Comparison of ENCODE assay signal across 26 mouse cellular contexts in genomic region chr17:70613897-70614296, GRCm38 (mm10).
A peak's percentile ranks its signal among the peaks of the same experiment; 100 is the strongest.
DNase-seq lines count a peak whose midpoint lies in the region; ATAC-seq and TF ChIP-seq lines count a peak whose summit lies in the region.
"Had no signal": no experiment of that assay in that cellular context is flagged by ENCODE, and none has a peak within 500 bp of the region (broad histone marks: within the 10 kb centered on the region; RNA-seq: fewer than 3 reads in every experiment).

No protein-coding gene starts in this region.

- intact Hi-C loops in heart, adult 2 months (cut with DNase I), result no loop called here

- peak; percentile 14 for DNase-seq in kidney, postnatal 0 days (ENCODE audit: low spot score)
- no peak for DNase-seq in kidney, adult 2 months
- DNase-seq in right cerebral cortex, postnatal 25 days, result peak; percentile 2
- no peak for DNase-seq in right cerebral cortex, postnatal 14 days
- DNase-seq in heart, adult 2 months, result no peak
- DNase-seq: adrenal gland, adult 2 months; adrenal gland, postnatal 14 days; B cell, adult 2 months; cerebellum, adult 11 months; cerebellum, adult 2 months; cerebellum, adult 9-11 months; cerebellum, postnatal 25 days; embryo, embryonic 11 days; forebrain, postnatal 0 days; gastrocnemius, adult 2 months; gastrocnemius, postnatal 14 days; heart, postnatal 10 days; heart, postnatal 36 days had no signal

- 74% methylated on average over 7 of the region's 7 CpGs for WGBS in kidney, postnatal 0 days
- 79% methylated on average over 7 of the region's 7 CpGs for WGBS in kidney, adult 2 months
- 71% methylated on average over 7 of the region's 7 CpGs for WGBS in heart, adult 2 months

- no peak overlapping the region for H3K27ac ChIP-seq in kidney, postnatal 0 days
- H3K27ac ChIP-seq in kidney, adult 2 months (ENCODE audit: insufficient read depth, low read depth, low read length), result no peak overlapping the region
- 0 out of 2 replicates have a peak overlapping the region, but pooled peaks have one; percentile 13 for H3K27ac ChIP-seq in cortical plate, adult 2 months (ENCODE audit: insufficient read depth, low read length)
- no peak overlapping the region for H3K27ac ChIP-seq in heart, adult 2 months
- H3K27ac ChIP-seq: embryonic facial prominence, embryonic 15.5 days; gastrocnemius, adult 2 months; heart, embryonic 15.5 days; hindbrain, embryonic 10.5 days; hindbrain, embryonic 13.5 days had no signal

- no peaks in the 10 kb centered on the region for H3K9me3 ChIP-seq in kidney, postnatal 0 days (replicated peaks; ENCODE audit: low read length)
- H3K9me3 ChIP-seq: embryonic facial prominence, embryonic 15.5 days; heart, embryonic 12.5 days; heart, embryonic 15.5 days; hindbrain, embryonic 10.5 days; hindbrain, embryonic 13.5 days had no signal

- ATAC-seq in kidney, postnatal 0 days (replicated peaks; ENCODE audit: low FRiP score, low read depth), result no peak
- ATAC-seq: forebrain, embryonic 14.5 days; forebrain, postnatal 0 days had no signal

- no peaks in the 10 kb centered on the region for H3K36me3 ChIP-seq in kidney, postnatal 0 days (ENCODE audit: insufficient read depth, low read length)
- H3K36me3 ChIP-seq in kidney, adult 2 months (ENCODE audit: control insufficient read depth, insufficient read depth, low read length), result no peaks in the 10 kb centered on the region
- H3K36me3 ChIP-seq in heart, adult 2 months (ENCODE audit: control insufficient read depth, insufficient read depth, low read length), result no peaks in the 10 kb centered on the region
- H3K36me3 ChIP-seq: embryonic facial prominence, embryonic 15.5 days; G1E; heart, embryonic 12.5 days; heart, embryonic 15.5 days; hindbrain, embryonic 10.5 days; hindbrain, embryonic 13.5 days had no signal

- no peaks in the 10 kb centered on the region for H3K79me2 ChIP-seq in heart, adult 2 months (replicated peaks; ENCODE audit: control insufficient read depth, insufficient read depth, low read length)

- H3K9ac ChIP-seq in kidney, postnatal 0 days (ENCODE audit: low read depth, low read length), result no peak overlapping the region
- no peak overlapping the region for H3K9ac ChIP-seq in heart, adult 2 months (ENCODE audit: low read depth, low read length)
- H3K9ac ChIP-seq: embryonic facial prominence, embryonic 15.5 days; forebrain, postnatal 0 days; heart, embryonic 12.5 days; heart, embryonic 15.5 days; hindbrain, embryonic 13.5 days had no signal

- no peak for TF ChIP-seq EP300 in heart, adult 2 months (IDR thresholded peaks at IDR 0.05; ENCODE audit: insufficient read depth, low read depth, low read length)

- no peak overlapping the region for H3K4me2 ChIP-seq in kidney, postnatal 0 days (ENCODE audit: low read length)
- H3K4me2 ChIP-seq: embryonic facial prominence, embryonic 15.5 days; heart, embryonic 12.5 days; heart, embryonic 15.5 days; hindbrain, embryonic 13.5 days had no signal

- TF ChIP-seq POLR2A in kidney, adult 2 months (IDR thresholded peaks at IDR 0.05; ENCODE audit: low read depth, low read length), result no peak
- TF ChIP-seq POLR2A in cortical plate, adult 2 months (IDR thresholded peaks at IDR 0.05; ENCODE audit: extremely low read depth, insufficient read depth, low read length), result no peak
- TF ChIP-seq POLR2A in heart, adult 2 months (IDR thresholded peaks at IDR 0.05; ENCODE audit: insufficient read depth, low read depth, low read length), result no peak

- H3K4me1 ChIP-seq in kidney, postnatal 0 days (replicated peaks; ENCODE audit: insufficient read depth, low read length), result no peaks in the 10 kb centered on the region
- H3K4me1 ChIP-seq in kidney, adult 2 months (ENCODE audit: control insufficient read depth, insufficient read depth, low read length), result no peaks in the 10 kb centered on the region
- H3K4me1 ChIP-seq in cortical plate, adult 2 months (ENCODE audit: control insufficient read depth, insufficient read depth, low read length), result peaks cover 6% of the 10 kb centered on the region
- no peaks in the 10 kb centered on the region for H3K4me1 ChIP-seq in heart, adult 2 months (ENCODE audit: control insufficient read depth, insufficient read depth, low read length)
- H3K4me1 ChIP-seq: embryonic facial prominence, embryonic 15.5 days; heart, embryonic 12.5 days; heart, embryonic 15.5 days; hindbrain, embryonic 10.5 days had no signal

- TF ChIP-seq CTCF in kidney, postnatal 0 days (IDR thresholded peaks at IDR 0.05; ENCODE audit: low read depth), result no peak
- TF ChIP-seq CTCF in kidney, adult 2 months (conservative IDR thresholded peaks at IDR 0.05; ENCODE audit: insufficient read depth, insufficient read length, low read depth, low read length), result no peak
- no peak for TF ChIP-seq CTCF in cortical plate, adult 2 months (IDR thresholded peaks at IDR 0.05; ENCODE audit: extremely low read depth, insufficient read depth, low read length)
- TF ChIP-seq CTCF in heart, adult 2 months (IDR thresholded peaks at IDR 0.05), result no peak

- no peak overlapping the region for H3K4me3 ChIP-seq in kidney, postnatal 0 days (replicated peaks; ENCODE audit: low read depth, low read length)
- no peak overlapping the region for H3K4me3 ChIP-seq in kidney, adult 2 months (ENCODE audit: insufficient read depth, low read depth, low read length)
- H3K4me3 ChIP-seq in cortical plate, adult 2 months (ENCODE audit: insufficient read depth, low read length), result no peak overlapping the region
- H3K4me3 ChIP-seq in heart, adult 2 months, result no peak overlapping the region
- H3K4me3 ChIP-seq: embryonic facial prominence, embryonic 15.5 days; gastrocnemius, adult 2 months; heart, embryonic 12.5 days; heart, embryonic 15.5 days; hindbrain, embryonic 10.5 days; hindbrain, embryonic 13.5 days had no signal

- no peaks in the 10 kb centered on the region for H3K27me3 ChIP-seq in kidney, postnatal 0 days (ENCODE audit: insufficient read depth, low read length)
- H3K27me3 ChIP-seq in kidney, adult 2 months (replicated peaks; ENCODE audit: control insufficient read depth, insufficient read depth, low read length), result no peaks in the 10 kb centered on the region
- no peaks in the 10 kb centered on the region for H3K27me3 ChIP-seq in heart, adult 2 months (ENCODE audit: control insufficient read depth, insufficient read depth, low read length)
- H3K27me3 ChIP-seq: embryonic facial prominence, embryonic 15.5 days; heart, embryonic 12.5 days; heart, embryonic 15.5 days; hindbrain, embryonic 13.5 days had no signal

Comparison
In these comparisons a context has a peak if more than half of its experiments do, and no peak if none do; other contexts are left out.
1. DNase-seq: peak in kidney, postnatal 0 days (single experiment) and right cerebral cortex, postnatal 25 days (single experiment); none in kidney, adult 2 months (single experiment), right cerebral cortex, postnatal 14 days (single experiment) and heart, adult 2 months (0 of 2).